Mouse (Mus musculus) urinary bladder, postnatal 4 days (tissue): ENCODE measurements around the gene Mei1.

Source experiments
- DNase-seq, 2 experiments: peaks; one replicate each; pipeline ENCODE4 v3.0.0; 2021 to 2022; ENCODE audit warnings: low spot score in 2 of 2

Mei1 gene

DNA sequence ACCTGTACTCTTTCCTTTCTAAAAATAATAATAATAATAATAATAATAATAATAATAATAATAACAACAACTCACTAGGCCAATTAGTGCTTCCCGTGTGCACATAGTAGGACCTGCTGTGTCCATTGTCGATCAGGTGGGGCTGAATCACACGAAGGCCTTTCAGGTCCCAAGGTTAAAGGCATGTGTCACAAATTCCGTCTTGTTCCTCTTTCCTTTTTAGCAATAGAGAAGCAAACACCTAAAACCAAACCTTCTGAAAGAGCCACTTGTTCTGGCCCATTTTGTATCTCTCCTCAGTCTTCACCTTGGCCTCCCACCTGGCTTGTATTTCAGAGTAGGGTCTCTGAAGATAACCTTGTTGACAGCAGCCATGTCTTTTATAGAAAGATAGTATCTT lies 81.4 kb downstream of the Mei1 start:
- DNase-seq, result no peak

GRCm38 (mm10) chr15:82152022-82152421 lies 82.2 kb downstream of the Mei1 start:
- DNase-seq, result no peak

GRCm38 (mm10) chr15:82152435-82152834 lies 82.6 kb downstream of the Mei1 start:
- no peak for DNase-seq

- DNase-seq, result no peak
These were observed 86.5 kb downstream of the Mei1 start for GRCm38 (mm10) chr15:82156298-82156697.

- no peak for DNase-seq
These were observed 87.1 kb downstream of the Mei1 start for GRCm38 (mm10) chr15:82156902-82157301.

DNA sequence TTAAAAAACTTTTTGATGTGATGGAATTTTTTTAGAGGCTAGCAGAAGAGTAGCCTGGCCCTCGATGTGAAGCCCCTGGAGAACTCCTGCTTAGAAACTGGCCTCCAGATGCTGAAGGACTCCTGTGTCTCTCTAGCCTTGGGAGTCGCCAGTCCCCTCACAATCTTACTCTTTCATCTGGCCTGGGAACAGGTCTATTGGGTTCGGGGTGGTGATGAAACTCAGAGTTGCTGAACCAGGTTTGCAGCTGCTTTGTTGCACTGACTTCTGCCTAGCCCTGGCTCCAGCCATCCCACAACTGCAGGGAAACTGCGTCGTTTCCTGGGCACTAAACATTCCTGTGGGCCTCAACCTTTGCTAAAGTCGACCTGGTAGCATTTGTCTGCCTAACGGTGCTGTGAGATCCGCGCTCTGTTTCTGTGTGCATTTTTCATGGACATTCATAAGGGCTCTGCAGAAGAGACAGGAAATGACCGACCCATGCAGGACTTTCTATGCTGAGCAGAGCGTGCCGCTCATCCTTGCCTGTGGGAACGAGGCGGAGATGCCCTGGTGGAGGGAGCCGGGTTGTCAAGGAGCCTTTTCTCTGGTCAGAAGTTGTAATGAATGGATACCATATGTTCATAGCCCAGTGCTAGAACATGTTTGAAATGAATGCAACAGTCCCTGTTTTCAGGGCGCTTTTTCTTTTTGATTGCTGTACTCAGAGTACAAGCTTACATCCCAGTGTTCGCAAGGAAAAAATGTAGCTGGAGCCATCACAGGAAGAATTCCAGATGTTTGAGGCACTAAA lies 88.6 kb downstream of the Mei1 start:
- no peak for DNase-seq

- DNase-seq, result no peak
These were observed 89.7 kb downstream of the Mei1 start for GRCm38 (mm10) chr15:82159471-82159870.

GRCm38 (mm10) chr15:82160731-82161640 lies 91.2 kb downstream of the Mei1 start:
- no peak for DNase-seq

DNA sequence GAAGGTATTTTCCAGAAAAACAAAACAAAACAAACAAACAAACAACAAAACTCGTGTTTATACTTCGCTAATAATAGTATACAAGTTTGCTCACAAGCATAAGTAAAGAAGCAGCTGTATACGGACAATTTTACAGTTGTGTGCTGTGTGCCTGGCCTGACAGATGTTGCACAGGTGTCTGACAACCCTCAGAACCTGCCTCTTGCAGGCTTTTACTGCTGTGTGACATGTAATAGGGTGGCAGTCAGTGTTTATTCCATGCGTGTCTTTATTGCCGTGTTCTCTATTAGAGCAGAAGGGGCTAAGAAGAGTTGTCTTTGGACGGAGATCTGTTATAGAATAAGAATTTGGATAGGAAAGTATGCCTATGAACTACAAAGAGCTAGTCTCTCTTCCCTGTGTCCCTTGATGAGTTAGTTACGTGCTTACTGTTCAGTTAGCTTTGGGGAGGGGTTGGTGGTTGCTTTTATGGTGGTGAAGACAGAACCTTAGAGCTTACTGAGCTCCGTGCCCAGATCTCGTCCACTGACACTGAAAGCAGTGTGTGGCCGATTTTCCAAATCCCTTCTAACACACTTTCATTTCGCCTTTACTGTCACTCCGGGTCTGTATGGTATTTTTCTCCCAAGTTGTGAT lies 92.3 kb downstream of the Mei1 start:
- DNase-seq, result no peak

DNA sequence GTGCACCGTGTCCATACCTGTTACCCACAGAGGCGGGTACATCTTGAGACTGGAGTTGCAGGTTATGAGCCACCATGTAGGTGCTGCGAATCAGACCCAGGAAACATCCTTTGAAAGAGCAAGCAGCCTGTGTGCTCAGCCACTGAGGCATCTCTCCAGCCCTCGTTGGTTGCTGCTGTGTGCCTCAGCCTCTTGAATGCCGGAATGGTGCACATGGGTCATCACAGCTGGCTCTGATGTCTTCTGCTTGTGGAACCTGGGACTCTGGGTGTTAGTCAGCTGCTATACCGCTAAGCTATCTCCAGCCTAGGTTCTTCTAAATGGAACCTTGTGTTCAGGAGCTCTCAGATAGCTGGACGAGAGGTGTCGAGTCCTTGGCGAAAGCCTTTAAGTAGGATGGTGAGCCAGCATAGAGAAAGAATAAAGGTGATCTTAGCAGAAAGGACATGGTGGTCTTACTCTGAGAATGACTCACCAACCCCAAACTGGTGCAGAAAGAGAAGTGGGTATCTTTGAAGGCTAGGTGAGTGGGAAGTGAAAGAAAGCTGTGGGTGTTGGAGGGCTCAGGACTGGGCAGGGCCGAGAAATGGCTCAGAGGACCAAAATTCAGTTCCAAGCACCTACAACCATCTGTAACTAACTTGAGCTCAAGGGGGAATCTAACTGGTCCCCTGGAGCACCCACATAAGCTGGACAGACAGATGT lies 93.7 kb downstream of the Mei1 start:
- DNase-seq, result no peak

DNA sequence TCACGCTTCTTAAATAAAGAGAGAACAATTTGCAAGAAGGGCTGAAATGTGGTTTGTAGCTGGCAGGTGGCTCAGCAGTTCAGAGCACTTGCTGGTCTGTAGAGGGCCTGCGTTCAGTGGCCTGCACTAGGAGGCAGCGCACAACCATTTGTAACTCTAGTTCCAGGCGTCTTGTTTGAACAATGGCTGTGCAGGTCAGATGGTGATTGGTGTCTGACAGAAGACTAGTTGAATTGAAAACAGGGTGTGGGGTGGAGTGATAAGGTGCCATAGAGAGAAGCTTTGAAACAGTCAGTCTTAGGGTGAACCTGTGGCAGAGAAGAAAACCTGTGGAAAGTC lies 94.2 kb downstream of the Mei1 start:
- DNase-seq, result no peak

- no peak for DNase-seq
These were observed 94.7 kb downstream of the Mei1 start for GRCm38 (mm10) chr15:82164496-82164895.

DNA sequence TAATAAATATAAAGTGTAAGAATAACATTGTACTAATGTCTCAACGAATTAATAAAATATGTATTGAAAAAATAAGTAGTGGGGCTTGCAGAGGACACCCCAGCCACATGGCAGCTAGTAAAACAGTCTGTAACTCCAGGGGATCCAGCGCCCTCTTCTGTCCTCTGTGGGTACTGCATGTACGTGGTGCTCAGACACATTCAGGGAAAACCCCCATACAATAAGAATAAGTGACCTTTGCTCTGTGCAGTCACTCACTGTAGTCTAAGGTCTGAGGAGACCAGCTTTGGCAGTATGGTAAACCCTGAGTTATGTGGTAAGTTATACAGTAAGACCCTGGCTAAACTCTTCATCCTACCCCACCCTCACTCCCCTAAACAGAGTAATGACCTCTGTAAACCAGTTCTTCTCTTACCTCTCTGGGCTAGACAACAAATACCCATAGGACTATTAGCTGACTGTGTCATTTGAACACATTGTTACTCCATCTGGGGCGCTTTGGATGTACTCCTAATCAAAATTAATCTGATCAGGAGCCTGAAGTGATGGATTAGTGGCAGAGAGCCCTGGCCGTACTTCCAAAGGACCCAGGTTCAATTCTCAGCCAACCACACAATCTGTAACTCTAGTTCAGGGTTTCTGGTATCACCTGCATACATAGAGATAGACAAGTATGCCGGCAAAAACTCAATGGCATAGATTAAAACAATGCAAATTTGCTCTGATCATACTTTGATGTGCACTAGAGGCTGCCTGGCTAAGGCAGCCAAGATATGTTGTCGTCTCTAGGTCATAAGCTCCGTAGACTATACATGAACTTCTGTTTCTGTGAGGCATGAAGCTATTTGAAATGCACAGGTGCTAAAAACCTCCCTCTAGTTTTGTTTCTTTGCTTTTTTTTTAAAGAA lies 95.8 kb downstream of the Mei1 start:
- peak; percentile 65 to 87 for DNase-seq

DNA sequence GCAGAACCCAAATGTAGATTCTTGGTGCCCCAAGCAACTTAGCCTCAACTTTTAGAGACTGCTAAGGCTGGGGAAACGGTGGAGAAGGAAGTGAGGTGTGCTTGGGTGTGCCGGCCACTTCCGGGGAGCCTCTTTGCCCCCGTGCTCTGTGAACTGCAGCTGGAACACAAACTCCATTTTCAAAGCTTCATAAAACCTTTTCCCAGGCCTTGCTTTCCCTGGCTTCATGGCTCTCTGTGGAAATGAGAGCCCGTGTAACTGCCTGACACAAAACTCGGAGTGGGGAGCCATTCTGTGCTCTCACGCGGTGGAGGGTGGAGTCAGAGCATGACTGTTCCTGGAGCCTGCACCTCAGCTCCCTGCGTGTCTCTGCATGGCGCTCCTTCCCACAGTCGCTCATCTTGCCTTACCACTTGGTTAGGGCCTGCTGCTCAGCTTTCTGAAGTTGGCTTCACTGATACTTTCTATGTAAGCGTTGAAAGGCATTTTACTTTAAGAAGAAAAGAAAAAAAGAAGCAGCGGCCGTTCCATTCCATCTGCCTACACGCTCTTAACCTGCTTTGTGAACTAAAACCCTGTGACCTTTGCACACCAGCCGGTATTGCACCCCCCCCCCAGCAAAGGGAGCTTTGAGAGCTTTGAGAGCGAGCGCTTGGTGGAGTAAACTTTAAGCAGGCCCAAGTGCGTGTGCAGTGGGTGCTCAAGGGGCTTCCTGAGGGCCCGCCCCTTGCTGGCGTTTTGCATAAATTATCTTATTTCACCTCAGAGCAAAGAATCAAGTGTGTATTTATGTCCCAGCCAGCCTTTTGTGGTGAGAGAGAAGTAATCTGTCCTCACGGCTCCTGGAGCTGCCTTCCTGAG lies 96.7 kb downstream of the Mei1 start:
- DNase-seq, result no peak

DNA sequence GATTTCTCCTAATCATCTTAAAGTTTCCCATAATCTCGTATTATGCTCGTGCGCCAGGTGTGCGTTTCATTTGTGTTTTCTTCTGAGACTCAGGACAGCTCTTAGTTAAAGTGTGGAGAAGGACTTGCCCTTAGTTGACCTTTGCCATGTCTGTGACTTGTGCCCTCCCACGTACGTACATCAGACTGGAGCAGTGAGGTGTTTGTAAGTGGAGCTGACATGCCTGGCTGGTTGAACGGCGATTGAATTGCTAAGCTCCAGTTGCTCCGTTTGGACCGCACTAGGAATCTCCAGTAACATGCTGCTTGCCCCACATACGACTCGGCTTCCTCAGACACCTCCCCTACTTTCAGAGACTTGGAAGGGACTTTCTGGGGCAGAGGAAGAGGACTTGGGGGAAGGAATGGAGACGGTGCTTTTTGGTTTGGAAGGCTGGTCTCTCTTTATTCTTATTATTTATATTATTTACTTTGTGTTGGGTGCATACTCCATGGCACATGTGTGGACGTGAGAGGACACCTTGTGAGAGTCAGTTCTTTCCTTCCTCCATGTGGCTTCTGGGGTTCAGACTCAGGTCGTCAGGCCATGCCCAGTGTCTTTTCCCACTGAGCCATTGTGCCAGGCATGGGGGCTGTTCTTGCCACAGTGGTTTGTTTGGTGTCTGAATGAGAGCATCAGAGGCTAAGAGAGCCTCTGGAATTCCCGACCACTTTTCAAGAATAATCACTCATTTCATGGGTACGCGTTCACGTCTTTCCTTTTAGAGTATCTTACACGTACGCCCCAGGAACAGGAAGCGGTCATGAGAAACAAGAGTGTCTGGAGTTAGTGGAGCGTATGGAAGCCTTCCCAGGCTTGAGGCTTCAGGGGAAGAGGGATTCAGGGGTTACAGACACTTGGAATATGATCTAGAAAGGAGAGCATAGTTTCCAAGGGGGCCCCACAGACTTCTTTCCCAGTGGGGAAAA lies 97.7 kb downstream of the Mei1 start:
- no peak for DNase-seq

- DNase-seq, result no peak
These were observed 99.9 kb downstream of the Mei1 start for GRCm38 (mm10) chr15:82169671-82170070.

DNA sequence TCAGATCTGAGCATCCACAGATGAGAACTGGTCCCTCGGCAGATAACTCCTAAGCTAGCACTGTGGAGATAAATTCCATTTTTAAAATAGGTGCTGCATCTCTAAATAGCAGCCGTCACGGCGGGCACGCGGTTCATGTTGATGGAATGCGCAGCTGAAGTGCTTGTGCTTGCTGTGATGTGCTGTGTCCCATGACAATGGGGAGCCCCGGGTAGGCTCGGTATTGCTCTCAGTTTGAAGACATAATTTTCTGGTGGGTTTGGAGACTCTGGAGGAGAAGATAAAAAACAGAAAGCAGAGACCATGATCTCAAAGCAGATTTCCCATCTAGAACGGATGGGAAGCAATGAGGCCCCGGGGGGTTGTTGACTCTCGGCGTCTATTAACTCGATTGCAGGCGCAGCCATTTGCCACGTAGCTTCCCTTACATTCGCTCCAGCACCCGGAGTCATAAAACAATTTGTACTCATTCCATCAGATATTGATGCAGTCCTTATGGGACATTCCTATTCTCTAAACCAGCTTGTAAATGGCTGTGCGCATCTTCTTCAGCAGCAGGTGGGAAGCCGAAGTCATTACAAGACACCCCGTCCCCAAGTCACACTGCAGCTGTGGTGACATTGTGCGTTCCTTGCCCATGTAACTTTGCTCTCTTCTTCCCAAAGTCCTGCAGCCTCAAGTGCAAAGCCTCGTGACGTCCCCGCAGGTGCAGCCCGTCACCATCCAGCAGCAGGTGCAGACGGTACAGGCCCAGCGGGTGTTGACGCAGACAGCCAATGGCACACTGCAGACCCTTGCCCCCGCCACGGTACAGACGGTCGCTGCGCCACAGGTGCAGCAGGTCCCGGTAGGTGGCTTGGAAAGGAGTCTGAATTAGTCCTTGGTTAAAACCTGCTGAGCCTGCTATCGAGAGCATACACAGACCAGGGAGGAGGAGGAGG lies 100.9 kb downstream of the Mei1 start:
- no peak for DNase-seq

- DNase-seq, result no peak
These were observed 102.9 kb downstream of the Mei1 start for GRCm38 (mm10) chr15:82172648-82173047.
